Mouse (Mus musculus) forebrain, embryonic 16.5 days (tissue): Measurements from ENCODE around the gene P2ry2. TPM values are rescaled to one million over a fixed set of nuclear protein-coding genes. Genes with fewer than 3 reads are reported as not detected.

Experiments
- ATAC-seq: fragments of 200-750 bp; cut with Nextera tagmentation; 2 replicates; pipeline ENCODE4 v1.8.0; 2017; ENCODE audit warnings: mild to moderate bottlenecking, moderate library complexity
- H3K27ac ChIP-seq: fragments of 300-500 bp; sonication (generic); 2 replicates; pipeline ENCODE4 v1.5.1; 2014; ENCODE audit warnings: low read length, control low read depth
- H3K27me3 ChIP-seq: fragments of 300-500 bp; sonication (generic); replicated peaks from 2 replicates; pipeline ENCODE4 v1.6.1; 2014; ENCODE audit warnings: low read length; ENCODE audit not compliant: control insufficient read depth, insufficient read depth
- H3K36me3 ChIP-seq: fragments of 300-500 bp; sonication (generic); 2 replicates; pipeline ENCODE4 v1.6.1; 2014; ENCODE audit not compliant: control insufficient read depth, insufficient read depth
- H3K4me1 ChIP-seq: fragments of 300-500 bp; sonication (generic); replicated peaks from 2 replicates; pipeline ENCODE4 v1.6.1; 2014; ENCODE audit warnings: low read length; ENCODE audit not compliant: control insufficient read depth, insufficient read depth
- H3K4me2 ChIP-seq: fragments of 300-500 bp; sonication (generic); 2 replicates; pipeline ENCODE4 v1.6.1; 2014; ENCODE audit warnings: mild to moderate bottlenecking, low read length, control low read depth
- H3K4me3 ChIP-seq: fragments of 300-500 bp; sonication (generic); replicated peaks from 2 replicates; pipeline ENCODE4 v1.5.1; 2014; ENCODE audit warnings: mild to moderate bottlenecking, low read length, control low read depth
- H3K9ac ChIP-seq: fragments of 300-500 bp; sonication (generic); replicated peaks from 2 replicates; pipeline ENCODE4 v1.6.1; 2014; ENCODE audit warnings: low read depth, low read length, control low read depth
- H3K9me3 ChIP-seq: fragments of 300-500 bp; sonication (generic); 2 replicates; pipeline ENCODE4 v1.6.1; 2016; ENCODE audit warnings: low read length; ENCODE audit not compliant: control insufficient read depth
- WGBS: fragments of 180-500 bp; shearing (Covaris S2); extraction: QIAGEN DNeasy Blood & Tissue Kit; methylation state at CpG from one replicate; pipeline ENCODE4 v1.1.7; 2014; 5-methylcytosine and 5-hydroxymethylcytosine counted together
- polyA plus RNA-seq: library from polyadenylated mRNA; unstranded; fragments of >200 nt; fragmentation: Nextera tagmentation; extraction: Ambion mirVana; gene quantifications from 2 replicates; pipeline ENCODE4 v1.2.1, GENCODE M21; 2015

P2ry2 gene
- polyA plus RNA-seq, 1 experiment from 2014 or later = not detected

DNA sequence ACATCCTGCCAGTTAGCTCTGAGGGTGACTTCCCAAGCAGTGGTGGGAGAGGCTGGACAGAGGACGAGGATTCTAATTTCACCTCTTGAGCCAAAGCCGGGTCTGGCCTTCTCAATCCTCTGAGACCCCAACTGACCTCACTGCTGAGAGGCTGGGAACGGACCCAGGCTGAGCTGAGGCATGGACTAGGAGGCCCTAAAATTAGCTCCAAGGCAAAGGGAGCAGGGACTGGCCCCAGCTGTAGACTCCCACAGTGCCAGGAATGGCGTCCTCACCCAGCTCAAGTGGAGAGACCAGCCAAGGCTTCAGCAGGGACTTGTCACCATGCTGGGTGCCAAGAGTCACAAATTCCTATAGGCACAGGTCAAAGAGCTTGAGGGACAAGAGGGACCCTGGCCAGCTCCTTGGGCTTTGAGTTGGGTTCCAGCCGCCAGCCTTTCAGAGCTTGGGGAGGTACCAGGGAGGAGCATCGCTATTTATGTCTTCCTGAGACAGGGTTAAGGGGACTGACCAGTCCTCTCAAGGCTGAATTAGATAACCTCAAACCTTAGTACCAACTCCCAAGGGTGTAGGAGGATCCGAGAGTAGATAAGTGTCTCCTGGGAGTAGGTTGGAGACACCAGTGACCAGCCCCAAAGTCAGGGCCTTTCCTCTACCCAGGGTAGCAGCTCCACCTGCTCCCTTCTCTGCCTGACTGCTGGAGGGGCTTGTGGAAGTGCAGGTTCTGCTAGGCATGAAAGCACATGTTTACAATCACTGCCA is 36.8 kb upstream of the P2ry2 start:
- WGBS = 83% methylated on average over 7 of the region's 7 CpGs

DNA sequence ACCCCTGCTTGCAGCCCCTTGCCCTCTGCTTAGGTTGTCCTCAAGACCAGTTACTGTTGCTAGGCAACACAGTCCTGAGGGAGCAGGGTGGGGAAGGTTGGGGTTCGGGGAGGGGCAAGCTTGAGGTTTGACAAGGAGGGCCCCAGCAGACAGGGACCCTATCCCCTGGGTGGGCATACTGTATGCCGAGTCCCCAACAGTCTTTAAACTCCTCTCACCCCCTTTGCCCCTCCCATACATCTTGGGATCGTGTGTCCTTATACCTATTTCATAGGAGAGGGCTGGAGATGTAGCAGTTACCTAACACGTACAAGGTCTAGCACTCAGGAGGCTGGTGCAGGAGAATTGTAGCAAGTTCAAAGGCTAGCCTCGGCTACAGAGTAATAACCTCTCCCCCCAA is 35.6 kb upstream of the P2ry2 start:
- Histone ChIP-seq H3K4me2 (no peak overlapping the region), H3K9ac (no peak overlapping the region), H3K9me3 (no peaks in the 10 kb centered on the region), H3K4me1 (0 out of 2 replicates have a peak, but pooled peaks cover 3% of the 10 kb centered on the region), H3K4me3 (no peak overlapping the region), H3K27me3 (no peaks in the 10 kb centered on the region), H3K27ac (no peak overlapping the region), H3K36me3 (no peaks in the 10 kb centered on the region)
- WGBS = 84% methylated on average over 5 of the region's 5 CpGs
- no peak for ATAC-seq

More for the DNA sequence above, 36.8 kb upstream of the P2ry2 start:
- no peak overlapping the region for H3K4me3 ChIP-seq
- H3K27me3 ChIP-seq = no peaks in the 10 kb centered on the region
- H3K36me3 ChIP-seq = no peaks in the 10 kb centered on the region
- H3K9ac ChIP-seq = no peak overlapping the region
- H3K4me1 ChIP-seq = 0 out of 2 replicates have a peak, but pooled peaks cover 3% of the 10 kb centered on the region
- no peaks in the 10 kb centered on the region for H3K9me3 ChIP-seq
- H3K4me2 ChIP-seq = no peak overlapping the region
- H3K27ac ChIP-seq = no peak overlapping the region
- ATAC-seq = no peak

DNA sequence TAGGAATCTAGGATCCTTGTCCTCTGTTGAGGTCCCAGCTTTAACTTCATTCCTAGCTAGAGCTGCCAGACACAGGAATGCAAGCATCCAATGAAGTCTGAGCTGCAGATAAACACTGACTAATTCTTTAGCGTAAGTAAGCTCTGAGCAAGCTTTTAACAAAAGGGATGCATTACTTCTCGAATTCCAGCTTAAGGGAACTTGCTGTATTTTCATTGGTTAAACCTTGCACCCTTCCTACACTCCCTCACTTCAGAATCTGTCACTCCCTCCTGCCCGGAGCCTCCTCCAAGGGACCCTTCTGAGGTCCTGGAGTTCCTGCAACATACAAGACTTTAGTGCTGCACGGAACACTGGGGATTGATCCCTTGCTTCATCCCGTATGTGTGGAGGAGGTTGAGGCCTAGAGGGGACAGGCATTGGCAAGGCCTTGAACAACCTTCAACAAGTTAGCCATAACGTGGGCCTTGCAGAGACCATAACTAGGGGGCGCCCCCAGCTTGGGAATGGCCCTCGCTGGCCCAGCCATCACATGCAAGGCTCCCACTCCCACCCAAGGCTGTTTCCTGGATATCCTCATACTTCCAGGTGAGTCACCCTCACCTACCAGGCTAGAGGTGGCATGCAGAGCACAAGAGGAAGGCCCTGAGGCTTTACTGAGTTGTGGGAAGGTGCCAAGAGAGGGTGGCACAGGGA is 31.3 kb upstream of the P2ry2 start:
- Histone ChIP-seq H3K4me2 (no peak overlapping the region), H3K9me3 (no peaks in the 10 kb centered on the region), H3K36me3 (no peaks in the 10 kb centered on the region), H3K4me1 (no peaks in the 10 kb centered on the region), H3K4me3 (no peak overlapping the region), H3K9ac (no peak overlapping the region), H3K27me3 (no peaks in the 10 kb centered on the region), H3K27ac (no peak overlapping the region)
- 60% methylated on average over 8 of the region's 8 CpGs for WGBS
- no peak for ATAC-seq

DNA sequence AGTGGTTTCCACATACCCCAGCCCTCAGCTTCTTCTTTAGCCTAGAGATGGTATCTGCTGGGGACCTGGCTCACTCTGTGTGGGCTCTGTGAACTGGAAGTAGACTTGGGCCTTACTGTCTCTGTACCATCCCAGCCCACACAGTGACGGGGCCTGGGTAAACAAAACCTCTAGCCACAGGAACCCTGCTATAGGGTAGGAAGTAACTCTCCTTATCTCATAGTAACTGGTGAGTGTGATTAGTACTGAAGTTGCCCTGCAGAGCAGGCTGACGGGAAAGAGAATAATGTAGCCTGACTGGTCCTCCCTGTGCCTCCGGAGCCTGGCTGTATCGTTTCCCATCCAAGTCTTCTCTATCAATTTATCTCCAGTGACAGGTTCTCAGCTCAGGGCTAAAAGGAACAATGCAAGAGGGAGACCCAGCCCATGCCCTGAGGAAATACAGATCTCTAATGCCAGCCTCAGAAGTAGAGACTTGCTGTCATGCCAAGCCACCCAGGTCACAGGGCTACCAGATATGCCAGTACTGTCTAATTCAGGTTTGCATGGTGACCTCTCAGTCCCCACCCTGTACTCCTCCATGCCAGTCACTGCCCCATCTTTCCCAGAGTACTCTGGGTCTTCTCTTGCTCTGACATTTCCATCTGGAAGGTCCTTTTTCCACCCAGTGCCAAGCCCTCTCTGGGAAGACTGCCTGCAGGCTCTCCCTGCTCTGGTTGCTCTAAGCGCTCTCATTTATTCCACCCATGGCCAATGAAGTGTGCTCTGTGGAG is 29.5 kb upstream of the P2ry2 start:
- no peak overlapping the region for H3K9ac ChIP-seq
- ATAC-seq = no peak
- H3K27ac ChIP-seq = no peak overlapping the region
- H3K4me3 ChIP-seq = no peak overlapping the region
- H3K36me3 ChIP-seq = no peaks in the 10 kb centered on the region
- no peaks in the 10 kb centered on the region for H3K9me3 ChIP-seq
- WGBS = 71% methylated on average over 5 of the region's 5 CpGs
- H3K4me2 ChIP-seq = no peak overlapping the region
- H3K27me3 ChIP-seq = no peaks in the 10 kb centered on the region
- H3K4me1 ChIP-seq = no peaks in the 10 kb centered on the region

DNA sequence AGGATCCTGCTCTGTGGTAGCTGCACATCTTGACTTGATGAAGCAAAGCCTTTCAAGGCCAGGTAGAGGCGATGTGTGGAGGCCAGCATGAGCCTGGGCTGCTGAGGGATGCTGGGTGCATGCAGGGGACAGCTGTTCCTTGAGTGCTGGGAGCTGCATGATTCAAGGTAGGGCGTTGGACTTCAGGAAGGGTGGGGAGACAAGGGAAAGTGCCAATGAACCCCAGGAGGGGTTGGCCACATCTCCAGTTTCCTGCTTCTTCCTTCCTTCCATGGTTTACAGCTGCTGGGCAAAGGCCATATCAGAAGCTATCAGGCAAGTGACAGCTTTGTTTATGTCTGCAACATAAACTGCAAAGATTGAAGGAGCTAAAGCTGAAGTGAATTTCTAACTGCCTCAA is 28.9 kb upstream of the P2ry2 start:
- H3K27ac ChIP-seq = no peak overlapping the region
- WGBS = 80% methylated on average over 2 of the region's 2 CpGs
- no peaks in the 10 kb centered on the region for H3K36me3 ChIP-seq
- no peaks in the 10 kb centered on the region for H3K27me3 ChIP-seq
- H3K4me1 ChIP-seq = no peaks in the 10 kb centered on the region
- no peak overlapping the region for H3K4me3 ChIP-seq
- no peak overlapping the region for H3K4me2 ChIP-seq
- no peak for ATAC-seq
- H3K9ac ChIP-seq = no peak overlapping the region
- H3K9me3 ChIP-seq = no peaks in the 10 kb centered on the region

DNA sequence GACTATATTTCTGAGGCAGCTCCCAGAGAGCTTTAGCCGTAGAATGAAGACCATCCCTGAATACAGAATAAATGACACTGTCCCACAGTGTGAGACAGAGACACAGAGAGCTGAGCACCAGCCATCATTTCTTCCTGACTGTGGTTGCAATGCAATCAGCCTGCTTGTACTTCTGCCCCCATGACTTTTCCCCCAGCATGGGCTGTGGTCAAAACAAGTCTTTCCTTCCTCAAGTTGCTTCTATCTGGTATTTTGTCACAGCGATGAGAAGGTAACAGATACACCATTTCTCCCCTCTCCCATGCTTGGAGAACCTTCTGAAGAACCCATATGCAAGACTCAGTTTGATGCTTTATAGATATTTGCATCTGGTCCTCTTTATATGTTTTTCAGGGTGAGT is 20.7 kb upstream of the P2ry2 start:
- WGBS = 89% methylated on average over 2 of the region's 2 CpGs
- Histone ChIP-seq H3K27me3 (no peaks in the 10 kb centered on the region), H3K4me2 (no peak overlapping the region), H3K9ac (no peak overlapping the region), H3K4me1 (no peaks in the 10 kb centered on the region), H3K36me3 (no peaks in the 10 kb centered on the region), H3K9me3 (no peaks in the 10 kb centered on the region), H3K4me3 (no peak overlapping the region), H3K27ac (no peak overlapping the region)
- ATAC-seq = no peak

DNA sequence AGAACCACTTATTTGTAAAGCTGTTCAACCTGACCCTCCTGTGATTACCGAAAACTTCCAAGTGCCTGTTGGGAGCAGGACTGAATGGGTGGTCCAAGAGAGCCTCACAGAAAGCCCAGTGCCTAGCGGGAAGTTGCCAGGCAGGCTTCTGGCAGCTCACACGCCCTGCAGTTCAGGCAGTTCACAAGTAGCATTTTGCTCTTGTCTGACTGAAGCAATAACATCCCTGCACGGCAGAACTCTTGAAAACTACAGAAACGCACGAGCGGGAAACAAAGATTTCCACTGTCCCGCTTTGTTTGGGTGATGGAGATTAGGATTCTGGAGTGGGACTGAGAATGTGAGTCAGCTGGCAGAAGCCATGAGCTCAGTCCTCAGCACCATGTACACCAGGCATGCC is 18.6 kb upstream of the P2ry2 start:
- WGBS = 38% methylated on average over 8 of the region's 8 CpGs
- Histone ChIP-seq H3K36me3 (no peaks in the 10 kb centered on the region), H3K4me2 (no peak overlapping the region), H3K27ac (no peak overlapping the region), H3K9ac (no peak overlapping the region), H3K4me3 (no peak overlapping the region), H3K27me3 (no peaks in the 10 kb centered on the region), H3K9me3 (no peaks in the 10 kb centered on the region), H3K4me1 (no peaks in the 10 kb centered on the region)
- ATAC-seq = no peak

DNA sequence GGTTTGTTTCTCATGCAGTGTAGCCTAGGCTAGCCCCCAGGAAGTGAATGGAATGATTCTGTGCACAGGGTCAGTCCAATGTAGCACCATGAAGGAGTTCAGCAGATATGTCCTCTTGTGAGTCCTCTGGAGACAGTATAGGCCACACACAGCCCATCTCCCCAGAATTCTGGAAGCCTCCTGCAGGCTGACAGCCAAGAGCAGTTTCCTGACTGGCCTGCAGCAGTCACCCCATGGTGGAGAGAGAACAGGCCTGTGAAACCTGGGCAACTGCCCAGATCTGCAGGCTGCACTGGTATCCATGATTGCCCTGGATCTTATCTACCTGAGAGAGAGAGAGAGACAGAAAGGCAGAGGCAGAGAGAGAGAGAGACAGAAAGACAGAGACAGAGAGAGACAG is 18.1 kb upstream of the P2ry2 start:
- Histone ChIP-seq H3K36me3 (no peaks in the 10 kb centered on the region), H3K4me2 (no peak overlapping the region), H3K9me3 (no peaks in the 10 kb centered on the region), H3K4me3 (no peak overlapping the region), H3K9ac (no peak overlapping the region), H3K4me1 (no peaks in the 10 kb centered on the region), H3K27me3 (no peaks in the 10 kb centered on the region), H3K27ac (no peak overlapping the region)
- ATAC-seq = no peak

DNA sequence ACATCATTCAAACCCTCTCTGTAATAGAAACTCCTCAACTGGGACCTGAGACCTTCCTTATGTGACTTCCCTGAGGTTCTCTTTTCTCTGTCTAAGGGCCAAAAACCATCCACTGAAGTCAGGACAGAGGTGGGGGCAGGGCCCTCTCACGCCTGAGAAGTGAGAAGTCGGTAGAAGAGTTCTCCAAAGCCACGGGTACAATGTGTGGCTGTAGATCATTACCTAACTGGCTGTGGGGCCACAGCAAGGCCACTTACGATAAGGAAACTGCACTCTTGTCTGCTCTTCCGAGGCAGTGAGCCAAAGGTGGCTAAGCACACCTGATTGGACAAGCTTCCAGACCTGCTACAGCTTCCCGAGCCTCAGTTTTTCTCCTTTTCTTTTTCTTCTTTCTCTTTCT is 16.8 kb upstream of the P2ry2 start:
- Histone ChIP-seq H3K4me2 (no peak overlapping the region), H3K27me3 (no peaks in the 10 kb centered on the region), H3K4me1 (no peaks in the 10 kb centered on the region), H3K9ac (no peak overlapping the region), H3K4me3 (no peak overlapping the region), H3K9me3 (no peaks in the 10 kb centered on the region), H3K36me3 (no peaks in the 10 kb centered on the region), H3K27ac (no peak overlapping the region)
- WGBS = 87% methylated on average over 6 of the region's 6 CpGs
- ATAC-seq = no peak
